Mouse (Mus musculus): ENCODE measurements around the gene Fzd7. TPM values are rescaled to one million over a fixed set of nuclear protein-coding genes. Genes with fewer than 3 reads are reported as not detected.

Gene Fzd7
- polyA plus RNA-seq, 1 experiment from 2014 or later = 8.6 TPM

DNA sequence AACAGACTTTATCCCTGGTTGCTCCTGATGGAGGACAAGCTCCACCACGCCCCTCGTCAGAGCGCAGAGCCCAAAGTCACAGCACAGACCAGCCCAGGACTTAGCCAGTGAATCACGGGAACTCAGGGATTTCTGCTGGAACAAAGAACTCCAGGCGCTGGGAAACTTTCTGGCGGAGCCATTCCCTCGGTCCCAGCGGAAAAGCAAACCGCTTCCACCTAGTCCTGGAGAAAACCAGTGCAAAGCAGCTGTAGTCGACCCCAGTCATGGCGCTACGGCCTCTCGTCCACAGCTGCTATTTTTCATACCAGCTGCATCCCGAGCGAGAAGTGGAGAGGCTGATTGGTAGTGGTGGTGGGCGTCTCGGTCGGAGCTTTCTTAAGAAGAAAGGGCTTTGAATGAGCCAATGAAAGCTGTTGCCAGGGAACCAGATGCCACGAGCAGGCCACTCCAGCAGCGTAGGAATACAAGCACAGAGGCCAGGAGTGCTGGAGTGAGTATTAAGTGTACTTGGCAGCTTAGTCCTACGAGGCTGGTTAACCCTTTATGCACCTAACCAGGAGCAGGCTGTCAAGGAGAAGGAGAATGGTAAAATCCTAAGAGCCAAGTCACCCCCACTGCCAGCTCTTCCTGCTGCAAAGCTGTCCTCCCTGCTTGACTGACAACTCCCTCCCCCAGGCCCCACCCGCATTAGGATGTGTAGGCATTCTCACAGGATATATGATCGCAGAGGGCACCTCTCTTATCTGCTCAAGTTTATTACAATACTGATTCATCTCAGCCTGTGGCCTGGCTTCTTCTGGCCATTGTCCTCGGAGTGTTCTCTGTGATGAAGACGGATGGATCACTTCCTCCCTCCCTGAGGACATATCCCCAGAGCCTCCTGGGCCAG lies 34.0 kb downstream of the Fzd7 start, which contains the start of gene Gm973:
TSS of gene Gm973 (plus strand) at position 239 of the 892 bp plus-strand sequence.
- H3K36me3 ChIP-seq = no peaks in the 10 kb centered on the region
- H3K27ac ChIP-seq (replicated peaks) = peak within 1 kb of the TSS; percentile 97
- WGBS = 3% methylated on average over 25 of the region's 25 CpGs
- peak within 1 kb of the TSS; percentile 55 for H3K4me3 ChIP-seq
- H3K9me3 ChIP-seq (replicated peaks) = no peaks in the 10 kb centered on the region
- no peaks in the 10 kb centered on the region for H3K27me3 ChIP-seq (ENCODE audit: low read depth, poor library complexity, severe bottlenecking)
- peaks cover 53% of the 10 kb centered on the region for H3K4me1 ChIP-seq
- peak; percentile 88 for DNase-seq (ENCODE audit: low spot score)

DNA sequence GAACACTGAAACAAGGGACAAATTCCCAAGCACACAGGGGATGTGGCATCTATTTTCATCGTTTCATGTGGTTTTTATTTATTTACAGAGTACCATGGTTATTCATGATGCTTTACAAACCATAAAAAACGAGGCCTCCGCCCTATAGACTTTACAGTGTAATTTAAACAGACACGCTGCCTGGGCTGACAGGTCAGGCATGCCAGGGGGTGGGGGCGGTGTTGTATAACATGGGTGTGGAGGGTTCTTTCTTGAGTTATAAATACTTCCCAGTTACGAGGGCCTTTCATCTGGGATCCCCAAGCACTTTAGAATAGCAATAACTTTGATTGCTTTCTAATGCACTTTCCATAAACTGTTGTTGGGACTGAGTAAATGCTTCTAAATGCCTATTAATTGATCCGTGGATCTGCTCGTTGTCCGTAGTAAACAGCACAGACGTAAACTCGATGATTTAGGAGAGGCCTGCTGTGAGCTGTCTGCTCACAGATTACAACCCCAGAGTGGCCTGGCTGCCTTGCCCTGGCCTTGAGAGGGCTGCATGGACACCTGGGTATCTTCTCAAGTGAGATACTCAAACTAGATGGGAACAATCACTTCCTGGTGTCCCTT lies 38.1 kb downstream of the Fzd7 start:
- Histone ChIP-seq H3K9me3 (replicated peaks) (no peaks in the 10 kb centered on the region), H3K36me3 (no peaks in the 10 kb centered on the region), H3K4me1 (peaks cover 77% of the 10 kb centered on the region), H3K27me3 (ENCODE audit: low read depth, poor library complexity, severe bottlenecking) (no peaks in the 10 kb centered on the region), H3K4me3 (no peak overlapping the region), H3K27ac (replicated peaks) (peak overlapping the region; percentile 38)
- WGBS = 63% methylated on average over 11 of the region's 11 CpGs
- DNase-seq (ENCODE audit: low spot score) = no peak

DNA sequence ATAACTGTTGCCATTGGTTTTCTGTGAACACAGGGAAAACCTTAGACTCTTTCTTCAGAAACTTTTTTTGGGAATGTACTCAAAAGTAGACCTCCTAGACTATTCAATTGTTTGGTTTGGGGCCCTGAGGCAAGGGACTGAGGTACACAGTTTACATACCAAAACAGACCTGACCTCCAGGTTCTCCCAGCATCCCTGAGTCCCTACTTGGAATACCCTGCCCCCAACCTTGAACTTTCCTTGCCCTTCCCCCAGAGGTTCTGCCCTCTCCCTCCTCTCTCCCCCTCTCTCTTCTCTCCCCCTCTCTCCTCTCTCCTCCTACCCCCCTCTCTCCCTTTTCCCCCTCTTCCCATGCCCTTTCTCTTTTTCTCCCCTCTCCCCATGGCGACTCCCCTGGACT lies 40.2 kb downstream of the Fzd7 start:
- no peak for DNase-seq (ENCODE audit: low spot score)
- Histone ChIP-seq H3K4me3 (no peak overlapping the region), H3K4me1 (peaks cover 56% of the 10 kb centered on the region), H3K9me3 (replicated peaks) (0 out of 2 replicates have a peak, but pooled peaks cover 4% of the 10 kb centered on the region), H3K27ac (replicated peaks) (no peak overlapping the region; the same call in 1 of the 2 replicates), H3K27me3 (ENCODE audit: low read depth, poor library complexity, severe bottlenecking) (no peaks in the 10 kb centered on the region), H3K36me3 (peaks cover 8% of the 10 kb centered on the region)
- WGBS = 56% methylated on average over 1 of the region's 1 CpGs

DNA sequence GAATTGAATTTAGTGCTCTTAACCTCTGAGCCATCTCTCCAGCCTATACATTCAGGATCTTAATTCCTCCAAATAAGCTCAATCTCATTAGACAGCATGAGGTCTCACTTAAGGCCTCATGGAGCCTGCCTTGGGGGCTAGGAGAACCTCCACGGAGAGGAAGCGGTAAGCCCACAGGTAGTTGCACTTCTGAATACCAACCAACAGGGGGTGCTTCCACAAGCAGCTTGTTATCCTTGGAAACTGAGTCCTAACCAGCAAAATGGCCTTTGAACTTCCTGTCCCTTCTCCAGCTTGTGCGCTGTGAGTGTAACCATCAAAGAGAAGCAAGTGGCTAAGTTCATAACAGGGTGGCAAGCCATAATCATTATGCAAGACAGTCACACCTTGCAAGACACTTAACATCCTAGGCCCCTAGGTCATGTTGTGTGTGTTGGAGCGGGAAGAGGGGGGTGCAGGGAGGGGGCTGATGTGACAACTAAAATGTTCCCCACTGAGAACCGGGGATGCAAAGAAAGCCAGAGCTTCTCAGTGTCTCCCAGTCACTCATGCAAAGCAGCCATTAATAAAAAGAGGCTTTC lies 41.2 kb downstream of the Fzd7 start:
- Histone ChIP-seq H3K27me3 (ENCODE audit: low read depth, poor library complexity, severe bottlenecking) (no peaks in the 10 kb centered on the region), H3K4me1 (peaks cover 53% of the 10 kb centered on the region), H3K4me3 (peak overlapping the region; percentile 7; the same call in 1 of the 2 replicates), H3K36me3 (peaks cover 9% of the 10 kb centered on the region), H3K27ac (replicated peaks) (peak overlapping the region; percentile 85), H3K9me3 (replicated peaks) (0 out of 2 replicates have a peak, but pooled peaks cover 4% of the 10 kb centered on the region)
- no peak for DNase-seq (ENCODE audit: low spot score)
- 37% methylated on average over 5 of the region's 5 CpGs for WGBS

DNA sequence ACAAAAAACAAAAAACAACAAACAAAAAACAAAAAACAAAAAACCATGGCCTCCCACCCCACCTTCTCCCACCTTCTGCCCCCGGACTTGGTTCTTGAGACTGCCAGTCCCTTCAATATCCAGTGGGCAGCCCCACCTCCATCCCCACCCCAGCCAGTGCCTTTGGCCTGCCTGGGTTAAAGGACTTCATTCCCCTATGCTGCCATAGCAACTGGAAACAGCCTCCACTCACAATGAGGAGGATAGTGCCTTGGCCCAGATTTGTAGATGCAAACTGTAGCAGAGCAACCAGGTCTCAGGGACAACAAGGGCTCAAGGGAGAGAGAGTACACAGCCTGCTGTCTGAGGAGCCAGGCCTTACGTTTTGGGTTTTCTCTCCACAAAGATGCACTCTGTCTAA lies 41.8 kb downstream of the Fzd7 start:
- Histone ChIP-seq H3K27ac (replicated peaks) (peak overlapping the region; percentile 85), H3K36me3 (peaks cover 9% of the 10 kb centered on the region), H3K9me3 (replicated peaks) (0 out of 2 replicates have a peak, but pooled peaks cover 4% of the 10 kb centered on the region), H3K27me3 (ENCODE audit: low read depth, poor library complexity, severe bottlenecking) (no peaks in the 10 kb centered on the region), H3K4me3 (peak overlapping the region; percentile 7), H3K4me1 (peaks cover 50% of the 10 kb centered on the region)
- 31% methylated on average over 2 of the region's 2 CpGs for WGBS
- peak; percentile 66 for DNase-seq (ENCODE audit: low spot score)

DNA sequence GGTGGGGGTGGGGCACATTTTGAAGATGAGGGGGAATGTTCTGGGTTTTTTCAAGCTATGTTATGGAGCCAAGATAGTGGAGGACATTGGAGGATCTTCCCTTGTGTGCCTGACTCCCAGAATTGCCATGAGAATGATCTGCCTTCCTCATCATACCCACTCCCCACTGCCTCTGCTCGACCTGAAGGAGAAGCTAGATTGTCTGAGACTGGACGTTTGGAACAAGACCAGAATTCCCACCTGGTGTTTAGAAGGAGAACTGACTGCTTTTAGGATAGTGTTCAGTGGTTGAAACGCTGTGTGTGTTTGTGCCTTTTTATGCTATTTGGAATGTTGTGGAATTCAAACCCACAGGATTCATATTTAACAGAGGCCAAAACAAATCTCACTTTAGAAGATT lies 42.5 kb downstream of the Fzd7 start:
- 66% methylated on average over 3 of the region's 3 CpGs for WGBS
- no peak for DNase-seq (ENCODE audit: low spot score)

DNA sequence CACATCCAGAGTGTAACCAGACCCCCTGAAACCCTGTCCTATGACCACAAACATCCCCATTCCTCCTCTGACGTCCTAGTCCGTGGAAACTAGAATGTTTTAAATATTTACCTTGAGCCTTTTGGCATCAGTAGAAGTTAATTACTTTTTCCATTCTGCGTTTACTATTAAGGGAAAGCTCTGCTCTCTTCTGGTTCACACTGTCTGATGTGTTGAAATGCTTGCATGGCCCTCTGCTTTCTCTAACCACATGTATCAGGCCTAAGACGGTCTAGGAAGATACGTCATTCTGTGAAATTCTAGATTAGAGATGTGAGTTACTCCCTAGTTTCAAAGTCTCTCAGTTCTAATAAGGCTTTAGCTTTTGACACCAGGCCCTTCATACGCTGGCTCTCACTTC lies 45.0 kb downstream of the Fzd7 start:
- Histone ChIP-seq H3K4me3 (no peak overlapping the region), H3K27me3 (ENCODE audit: low read depth, poor library complexity, severe bottlenecking) (no peaks in the 10 kb centered on the region), H3K27ac (replicated peaks) (no peak overlapping the region), H3K36me3 (peaks cover 9% of the 10 kb centered on the region), H3K4me1 (peaks cover 27% of the 10 kb centered on the region), H3K9me3 (replicated peaks) (0 out of 2 replicates have a peak, but pooled peaks cover 4% of the 10 kb centered on the region)
- WGBS = 92% methylated on average over 6 of the region's 6 CpGs
- no peak for DNase-seq (ENCODE audit: low spot score)

More for the DNA sequence above, 42.5 kb downstream of the Fzd7 start:
- 0 out of 2 replicates have a peak overlapping the region, but pooled peaks have one; percentile 20 for H3K4me3 ChIP-seq
- peaks cover 43% of the 10 kb centered on the region for H3K4me1 ChIP-seq
- peak overlapping the region; percentile 85 for H3K27ac ChIP-seq (replicated peaks)
- no peaks in the 10 kb centered on the region for H3K27me3 ChIP-seq (ENCODE audit: low read depth, poor library complexity, severe bottlenecking)
- peaks cover 9% of the 10 kb centered on the region for H3K36me3 ChIP-seq
- H3K9me3 ChIP-seq (replicated peaks) = 0 out of 2 replicates have a peak, but pooled peaks cover 4% of the 10 kb centered on the region

DNA sequence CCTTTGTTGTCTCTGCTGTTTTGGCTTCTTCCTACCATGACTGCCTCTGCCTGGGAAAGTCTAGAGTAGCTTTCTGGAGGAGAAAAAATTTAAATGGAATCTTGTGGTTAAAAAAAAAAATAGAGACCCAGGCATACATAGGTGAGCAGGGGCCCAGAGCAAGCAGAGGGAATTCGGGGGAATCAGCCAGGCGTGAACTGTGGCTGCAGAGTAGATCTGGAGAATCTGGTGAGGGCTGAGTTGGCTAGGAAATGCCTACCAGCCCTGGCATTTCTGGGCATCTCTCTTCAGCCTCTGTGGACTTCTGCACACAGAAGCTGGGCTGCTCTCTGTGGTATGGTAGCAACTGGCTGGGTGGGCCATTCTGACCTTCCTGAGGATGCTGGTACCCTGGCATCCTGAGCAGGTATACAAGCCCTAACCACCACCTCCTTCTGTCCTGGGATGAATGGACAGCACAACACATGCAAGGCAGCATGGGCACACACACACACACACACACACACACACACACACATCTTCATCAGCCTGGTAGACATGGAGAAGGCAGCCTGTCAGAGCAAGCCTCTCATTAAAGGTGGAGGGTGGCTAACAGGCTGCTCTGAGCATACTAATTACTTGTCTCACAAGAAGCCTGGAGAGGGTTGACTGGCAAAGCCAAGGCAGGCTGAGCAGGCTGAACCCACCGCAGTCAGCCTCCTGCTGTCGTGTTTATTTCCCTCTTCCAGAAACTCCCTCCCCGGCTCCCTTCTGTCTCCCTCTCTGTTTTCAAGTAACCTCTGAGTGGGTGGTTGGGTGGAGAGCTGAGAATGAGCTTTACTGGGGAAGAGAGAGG lies 53.0 kb downstream of the Fzd7 start:
- Histone ChIP-seq H3K4me1 (peaks cover 19% of the 10 kb centered on the region), H3K4me3 (no peak overlapping the region), H3K27ac (replicated peaks) (peak overlapping the region; percentile 59), H3K27me3 (ENCODE audit: low read depth, poor library complexity, severe bottlenecking) (no peaks in the 10 kb centered on the region), H3K9me3 (replicated peaks) (no peaks in the 10 kb centered on the region), H3K36me3 (no peaks in the 10 kb centered on the region)
- no peak for DNase-seq (ENCODE audit: low spot score)
- 24% methylated on average over 5 of the region's 5 CpGs for WGBS

Other genes with a start within 250 kb of the Fzd7 start
- 14.0 and 17.1 TPM in 2 replicates for gene Als2, start 245.2 kb upstream of the Fzd7 start, polyA plus RNA-seq (2016; fragmentation: Nextera tagmentation; extraction: Ambion mirVana)
- gene Cdk15, start 225.5 kb upstream of the Fzd7 start, polyA plus RNA-seq (2016; fragmentation: Nextera tagmentation; extraction: Ambion mirVana) = 0.77 and 0.82 TPM in 2 replicates
- gene Gm973, start 33.8 kb downstream of the Fzd7 start, polyA plus RNA-seq (2016; fragmentation: Nextera tagmentation; extraction: Ambion mirVana) = 9.0 and 9.4 TPM in 2 replicates
- 532 and 579 TPM in 2 replicates for gene Sumo1, start 188.4 kb downstream of the Fzd7 start, polyA plus RNA-seq (2016; fragmentation: Nextera tagmentation; extraction: Ambion mirVana)
- gene Nop58, start 202.5 kb downstream of the Fzd7 start, polyA plus RNA-seq (2016; fragmentation: Nextera tagmentation; extraction: Ambion mirVana) = 269 and 309 TPM in 2 replicates